Mouse (Mus musculus): Measurements from ENCODE around the gene Abcb10.
"Not testable (repeated sequence)": the region's sequence is repeated elsewhere in the genome, so short reads cannot be mapped to it uniquely, and the experiment has no call there.

Abcb10 gene

DNA sequence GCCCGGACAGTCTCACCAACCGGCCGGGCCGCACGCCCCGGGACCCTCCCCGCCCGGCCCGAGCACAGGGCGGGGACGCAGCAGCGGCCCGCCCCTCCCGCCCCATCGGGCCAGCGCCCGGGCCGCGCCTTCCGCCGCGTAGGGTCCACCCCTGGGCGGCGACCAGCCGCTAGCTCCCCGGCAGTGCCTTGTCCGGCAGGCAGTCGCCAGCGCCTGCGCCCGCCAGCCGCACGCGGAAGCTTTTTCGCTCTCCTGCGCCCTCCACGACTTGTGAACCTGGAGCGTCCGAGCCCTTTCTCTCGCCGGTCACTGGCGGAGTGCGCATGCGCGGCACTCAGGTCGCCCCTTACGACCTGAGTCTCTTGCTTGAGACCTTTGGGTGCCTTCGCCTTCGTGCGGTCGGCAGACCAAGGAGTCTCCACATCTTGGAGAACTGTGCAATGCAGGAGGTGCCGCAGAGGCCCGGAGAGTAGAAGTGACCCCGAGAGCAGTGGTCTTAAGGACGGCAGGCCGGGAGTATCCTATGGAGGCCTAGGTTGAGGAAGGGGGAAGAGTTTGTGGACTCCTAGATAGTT, at the start of gene Abcb10:
Abcb10 (minus strand) TSS at position 297 of the 575 bp plus-strand sequence.
- peak; percentile 78 for DNase-seq (ENCODE audit: extremely low read depth, low read depth)

DNA sequence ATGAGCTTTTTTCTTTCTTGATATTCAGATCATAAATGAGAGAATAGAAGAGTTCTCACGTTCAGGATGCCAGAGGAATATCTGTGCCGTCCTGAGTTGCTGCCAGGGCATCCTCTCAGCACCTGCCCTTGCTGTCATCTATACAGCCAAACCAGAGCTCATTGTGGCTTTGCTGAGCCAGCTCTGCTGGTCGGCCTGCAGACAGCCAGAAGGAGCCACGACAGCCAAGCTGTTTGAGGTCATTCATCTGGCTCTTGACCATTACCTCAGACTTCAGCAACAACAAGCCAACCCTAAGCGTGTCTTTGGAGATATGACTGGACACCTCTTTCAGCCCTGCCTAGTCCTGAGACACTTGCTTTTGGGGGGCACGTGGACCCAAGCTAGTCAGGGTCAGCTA, 44.9 kb upstream of the Abcb10 start:
- no peak for DNase-seq (ENCODE audit: extremely low read depth, low read depth)

DNA sequence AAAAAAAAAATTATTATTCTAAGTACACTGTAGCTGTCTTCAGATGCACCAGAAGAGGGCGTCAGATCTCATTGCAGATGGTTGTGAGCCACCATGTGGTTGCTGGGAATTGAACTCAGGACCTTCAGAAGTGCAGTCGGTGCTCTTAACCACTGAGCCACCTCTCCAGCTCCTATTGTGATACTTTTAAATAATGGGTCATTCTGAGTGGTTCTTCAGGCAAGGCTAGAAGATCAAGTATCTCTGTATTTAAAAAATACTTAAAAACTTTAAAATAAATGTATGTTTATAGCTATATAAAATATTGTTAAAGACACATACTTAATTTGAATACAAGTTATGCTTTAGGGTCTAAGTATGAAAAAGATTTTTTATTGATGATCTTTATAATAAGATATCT, 43.3 kb upstream of the Abcb10 start:
- not testable (repeated sequence) for DNase-seq (ENCODE audit: extremely low read depth, low read depth)

DNA sequence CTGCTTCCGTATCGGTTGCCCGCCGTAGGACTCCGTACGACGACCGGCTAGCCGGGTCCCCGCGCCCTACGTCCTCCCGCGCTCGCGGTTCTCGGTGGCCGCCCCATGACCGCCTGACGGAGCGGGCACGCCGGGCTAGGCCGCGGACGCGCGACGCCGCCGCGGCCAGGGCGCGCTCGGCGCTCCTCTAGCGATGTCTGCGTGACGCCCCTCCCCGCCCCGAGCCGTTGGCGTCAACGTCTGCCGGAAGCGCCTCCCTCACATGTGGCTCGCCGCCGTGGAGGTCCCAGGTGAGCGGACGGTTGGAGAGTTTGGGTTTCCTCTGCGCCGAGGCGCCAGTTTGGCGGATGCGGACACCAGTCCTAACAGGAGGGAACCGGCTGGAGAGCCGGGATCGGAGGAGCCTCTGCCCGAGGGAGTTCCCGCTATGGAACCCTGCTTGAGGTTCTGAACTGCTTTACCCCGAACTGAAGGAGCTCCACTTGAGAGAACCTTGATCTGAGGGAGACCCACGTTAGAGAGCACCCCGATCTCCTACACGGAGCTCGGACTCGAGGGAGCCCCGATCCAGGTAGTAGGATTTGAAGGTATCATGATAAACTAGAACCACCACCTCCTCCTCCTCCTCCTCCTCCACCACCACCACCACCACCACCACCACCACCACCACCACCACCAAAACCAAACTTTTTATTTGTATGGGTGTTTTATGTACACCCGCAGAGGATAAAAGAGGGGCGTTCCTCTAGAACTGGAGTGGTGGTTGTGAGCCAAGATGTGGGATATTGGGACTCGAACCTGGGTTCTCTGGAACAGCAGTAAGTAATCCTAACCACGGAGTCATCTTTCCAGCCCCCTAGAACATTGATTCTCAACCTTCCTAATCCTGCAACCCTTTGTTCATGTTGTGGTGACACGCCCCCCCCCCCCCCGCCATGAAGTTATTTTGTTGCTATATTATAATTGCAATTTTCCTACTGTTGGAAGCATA, 38.6 kb upstream of the Abcb10 start, which contains the start of the genes Taf5l and Urb2:
Taf5l (minus strand) TSS at position 161 of the 991 bp plus-strand sequence.
Urb2 (plus strand) TSS at position 272 of the 991 bp plus-strand sequence.
- DNase-seq (ENCODE audit: extremely low read depth, low read depth) = peak; percentile 66

GRCm38 (mm10) chr8:124020439-124021236, 37.7 kb upstream of the Abcb10 start:
- no peak for DNase-seq (ENCODE audit: extremely low read depth, low read depth)

DNA sequence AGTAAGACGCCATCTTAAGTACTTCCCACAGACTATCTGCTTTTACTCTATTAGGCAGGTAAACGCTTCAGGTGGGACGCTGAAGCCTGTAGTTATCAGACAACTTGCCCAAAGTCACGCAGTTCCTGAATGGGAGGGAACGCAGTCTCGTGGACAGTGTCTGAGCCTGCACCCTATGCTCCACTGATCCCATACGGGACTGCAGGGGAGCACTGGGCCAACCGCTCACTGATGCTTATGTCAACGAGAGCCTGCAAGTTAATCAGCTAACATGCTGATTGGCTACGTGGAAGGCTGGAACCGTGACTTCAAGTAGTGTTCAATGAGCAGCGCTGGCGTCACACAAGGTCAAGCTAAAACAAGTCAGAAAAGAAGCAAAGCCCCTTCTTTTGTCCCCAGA, 36.9 kb upstream of the Abcb10 start:
- DNase-seq (ENCODE audit: extremely low read depth, low read depth) = peak; percentile 63

GRCm38 (mm10) chr8:124014751-124015150, 31.8 kb upstream of the Abcb10 start:
- DNase-seq (ENCODE audit: extremely low read depth, low read depth) = no peak

DNA sequence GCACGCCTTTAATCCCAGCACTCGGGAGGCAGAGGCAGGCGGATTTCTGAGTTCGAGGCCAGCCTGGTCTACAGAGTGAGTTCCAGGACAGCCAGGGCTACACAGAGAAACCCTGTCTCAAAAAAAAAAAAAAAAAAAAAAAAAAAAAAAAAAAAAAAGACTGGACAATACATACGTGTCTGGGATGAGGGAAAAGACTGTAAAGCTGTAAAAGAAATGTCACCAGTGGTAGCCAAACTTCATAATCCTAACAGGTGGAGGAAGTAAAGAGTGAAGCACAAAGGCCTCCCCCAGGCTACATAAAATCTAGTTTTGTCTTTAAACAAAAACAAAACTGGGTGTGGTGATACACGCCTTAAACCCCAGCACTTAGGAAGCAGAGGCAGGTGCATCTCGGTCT, 31.4 kb upstream of the Abcb10 start:
- DNase-seq (ENCODE audit: extremely low read depth, low read depth) = not testable (repeated sequence)

GRCm38 (mm10) chr8:124011989-124012586, 29.2 kb upstream of the Abcb10 start:
- DNase-seq (ENCODE audit: extremely low read depth, low read depth) = no peak

GRCm38 (mm10) chr8:124011580-124011979, 28.7 kb upstream of the Abcb10 start:
- no peak for DNase-seq (ENCODE audit: extremely low read depth, low read depth)

- DNase-seq (ENCODE audit: extremely low read depth, low read depth) = no peak
Measured at GRCm38 (mm10) chr8:124007829-124008228, 24.9 kb upstream of the Abcb10 start.

DNA sequence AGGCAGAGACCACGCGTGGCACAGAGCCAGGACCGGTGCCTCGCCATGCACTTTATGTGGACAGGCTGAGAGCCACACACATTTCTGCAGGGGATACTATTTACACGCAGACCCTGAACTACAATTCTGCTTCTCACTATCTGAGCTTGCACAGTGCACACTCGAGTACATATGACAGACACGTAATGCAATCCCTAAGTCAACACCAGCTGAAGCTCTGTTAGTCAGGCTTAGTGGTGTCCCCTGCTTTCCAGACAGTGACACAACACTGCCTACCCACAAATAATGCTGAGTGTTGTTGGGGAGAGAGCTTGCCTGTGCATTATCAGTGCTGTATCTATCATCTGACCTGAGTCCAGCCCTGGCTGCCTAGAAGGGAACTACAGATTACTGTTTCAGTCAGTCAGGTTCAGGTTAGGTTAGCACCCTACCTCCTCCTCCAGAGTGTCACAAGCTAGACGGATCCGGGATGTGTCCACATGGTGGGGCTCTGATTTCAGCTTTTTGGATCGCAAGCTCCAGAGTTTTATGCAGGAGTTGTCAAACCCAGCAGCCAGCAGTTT, 19.7 kb upstream of the Abcb10 start:
- no peak for DNase-seq (ENCODE audit: extremely low read depth, low read depth)

DNA sequence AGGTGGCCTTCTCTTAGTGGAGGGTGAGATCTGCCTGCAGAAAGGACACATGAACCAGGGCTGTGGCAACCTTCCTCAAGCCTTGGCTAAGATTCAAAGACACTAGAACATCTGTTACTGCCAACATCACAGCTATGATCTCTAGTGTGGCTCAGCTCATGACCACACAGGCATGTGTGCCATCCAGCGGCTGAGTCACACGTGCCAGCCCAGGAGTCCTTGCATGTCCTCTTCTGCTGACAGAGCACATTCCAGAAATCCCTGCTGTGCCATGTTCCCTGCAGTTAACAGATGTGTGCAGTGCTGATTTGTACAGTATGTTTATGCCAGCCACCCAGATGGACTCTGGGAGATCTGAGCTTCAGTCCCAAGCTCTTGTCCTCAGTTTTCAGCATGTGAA, 16.6 kb upstream of the Abcb10 start:
- no peak for DNase-seq (ENCODE audit: extremely low read depth, low read depth)

DNA sequence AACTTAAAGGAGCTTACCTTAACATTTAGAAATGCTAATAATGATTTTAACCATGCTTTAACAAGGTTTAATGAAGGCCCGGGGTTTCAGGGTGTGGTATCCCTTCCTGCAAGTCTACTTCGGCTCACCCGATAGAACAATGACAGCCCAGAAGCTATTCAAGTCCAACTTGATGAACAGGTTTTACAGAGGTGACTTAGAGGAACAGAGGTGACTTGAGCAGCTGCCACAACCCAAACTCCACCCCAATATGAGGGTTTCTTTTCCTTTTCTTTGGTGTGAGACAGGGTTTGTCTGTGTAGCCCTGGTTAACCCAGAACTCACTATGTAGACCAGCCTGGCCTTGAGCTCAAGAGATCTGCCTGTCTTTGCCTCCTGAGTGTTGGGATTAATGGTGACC, 11.1 kb upstream of the Abcb10 start:
- no peak for DNase-seq (ENCODE audit: extremely low read depth, low read depth)

DNA sequence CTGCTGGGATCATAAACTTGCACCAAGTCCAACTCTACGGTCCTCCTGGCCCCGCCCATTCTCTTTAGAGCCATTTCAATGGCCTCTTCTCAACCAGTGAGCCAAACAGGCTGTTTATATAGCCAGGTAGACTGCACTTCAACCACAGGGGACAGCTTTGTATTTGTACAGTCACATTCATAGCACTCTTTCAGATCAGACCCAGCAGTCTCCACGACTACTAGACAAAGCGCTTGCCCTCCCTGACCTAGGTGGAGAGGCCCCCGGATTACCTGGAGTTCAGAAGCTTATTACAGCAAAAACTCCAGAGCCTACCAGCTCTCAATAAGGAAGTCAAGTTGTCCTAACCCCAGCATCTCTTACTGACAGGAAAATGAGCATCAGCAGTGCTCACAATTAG, 10.7 kb upstream of the Abcb10 start:
- no peak for DNase-seq (ENCODE audit: extremely low read depth, low read depth)

DNA sequence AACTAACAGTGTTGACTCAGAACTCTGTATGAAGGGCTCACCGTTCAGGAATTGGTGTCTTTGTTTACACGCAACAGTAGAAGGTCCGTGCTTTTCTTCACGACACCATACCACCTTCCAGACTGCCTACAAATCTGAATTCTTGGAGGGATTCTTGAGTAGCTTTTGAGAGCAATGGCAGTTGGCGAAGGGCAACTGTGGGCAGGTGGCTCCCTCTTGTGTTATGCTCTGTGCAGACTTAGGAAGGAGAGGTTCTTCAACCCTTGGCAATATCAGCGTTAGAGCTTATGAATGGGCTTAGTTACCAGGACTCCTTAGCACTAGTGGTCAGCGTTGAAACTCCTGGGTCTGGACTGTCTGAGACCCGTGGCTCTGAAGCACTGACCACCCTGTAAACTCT, 9.7 kb upstream of the Abcb10 start:
- no peak for DNase-seq (ENCODE audit: extremely low read depth, low read depth)

- DNase-seq (ENCODE audit: extremely low read depth, low read depth) = no peak
Measured at GRCm38 (mm10) chr8:123990277-123991049, 7.5 kb upstream of the Abcb10 start.

GRCm38 (mm10) chr8:123989128-123989527, 6.2 kb upstream of the Abcb10 start:
- DNase-seq (ENCODE audit: extremely low read depth, low read depth) = no peak

- peak; percentile 100 for DNase-seq (ENCODE audit: extremely low read depth, low read depth)
Measured at GRCm38 (mm10) chr8:123988605-123989038, 5.7 kb upstream of the Abcb10 start.

GRCm38 (mm10) chr8:123982291-123982793, 580 bp downstream of the Abcb10 start:
- DNase-seq (ENCODE audit: extremely low read depth, low read depth) = no peak

Data from MEL-GATA-1-ER (cell line).